Mouse (Mus musculus): ENCODE data around the gene D17H6S53E.
"Not testable (repeated sequence)": the region's sequence is repeated elsewhere in the genome, so short reads cannot be mapped to it uniquely, and the experiment has no call there.

Gene D17H6S53E

GRCm38 (mm10) chr17:35102299-35102698, 23.9 kb upstream of the D17H6S53E start:
- DNase-seq, result no peak

- DNase-seq, result no peak
Measured at GRCm38 (mm10) chr17:35103221-35103690, 22.9 kb upstream of the D17H6S53E start.

GRCm38 (mm10) chr17:35104079-35104478, 22.1 kb upstream of the D17H6S53E start:
- no peak for DNase-seq

GRCm38 (mm10) chr17:35104754-35105153, 21.4 kb upstream of the D17H6S53E start:
- DNase-seq, result no peak

GRCm38 (mm10) chr17:35105740-35106389, 20.3 kb upstream of the D17H6S53E start:
- no peak for DNase-seq

- DNase-seq, result no peak
Measured at GRCm38 (mm10) chr17:35106522-35106921, 19.7 kb upstream of the D17H6S53E start.

- DNase-seq, result no peak
Measured at GRCm38 (mm10) chr17:35108097-35108496, 18.1 kb upstream of the D17H6S53E start, which contains the start of gene Ly6g5c. TSS of gene Ly6g5c (plus strand) at chr17:35108279.

GRCm38 (mm10) chr17:35111774-35112173, 14.4 kb upstream of the D17H6S53E start:
- no peak for DNase-seq

GRCm38 (mm10) chr17:35115046-35116019, 10.8 kb upstream of the D17H6S53E start, which contains the start of gene Ly6g5b:
TSS of gene Ly6g5b (minus strand) at chr17:35115428.
- no peak for DNase-seq

- no peak for DNase-seq
Measured at GRCm38 (mm10) chr17:35120745-35121142, 5.4 kb upstream of the D17H6S53E start.

- peak; percentile 99 for DNase-seq
Measured at GRCm38 (mm10) chr17:35121143-35121799, 4.9 kb upstream of the D17H6S53E start, which contains the start of gene Gpank1. TSS of gene Gpank1 (plus strand) at chr17:35121455.

- peak; percentile 82 for DNase-seq
Measured at GRCm38 (mm10) chr17:35121871-35122303, 4.3 kb upstream of the D17H6S53E start, which contains the start of gene Csnk2b. TSS of gene Csnk2b (minus strand) at chr17:35122053.

GRCm38 (mm10) chr17:35123287-35123686, 2.9 kb upstream of the D17H6S53E start:
- not testable (repeated sequence) for DNase-seq

GRCm38 (mm10) chr17:35124261-35124896, 1.8 kb upstream of the D17H6S53E start:
- not testable (repeated sequence) for DNase-seq

- no peak for DNase-seq
Measured at GRCm38 (mm10) chr17:35125081-35125480, 1.1 kb upstream of the D17H6S53E start.

- DNase-seq, result no peak
Measured at GRCm38 (mm10) chr17:35125578-35125977, 595 bp upstream of the D17H6S53E start.

- DNase-seq, result no peak
Measured at GRCm38 (mm10) chr17:35127017-35127416, 844 bp downstream of the D17H6S53E start.

GRCm38 (mm10) chr17:35128996-35129395, 2.8 kb downstream of the D17H6S53E start:
- no peak for DNase-seq

- DNase-seq, result no peak
Measured at GRCm38 (mm10) chr17:35131038-35131437, 4.9 kb downstream of the D17H6S53E start.

- DNase-seq, result no peak
Measured at GRCm38 (mm10) chr17:35131500-35132173, 5.5 kb downstream of the D17H6S53E start, which contains the start of gene Apom. TSS of gene Apom (minus strand) at chr17:35132050.

GRCm38 (mm10) chr17:35132174-35132560, 6.0 kb downstream of the D17H6S53E start:
- DNase-seq, result no peak

GRCm38 (mm10) chr17:35133517-35133916, 7.3 kb downstream of the D17H6S53E start:
- no peak for DNase-seq
